Mouse (Mus musculus): ENCODE data around the gene Prr15l. TPM values are rescaled to one million over a fixed set of nuclear protein-coding genes. Genes with fewer than 3 reads are reported as not detected.

Gene Prr15l
- polyA plus RNA-seq, 1 experiment from 2014 or later = 126 TPM

DNA sequence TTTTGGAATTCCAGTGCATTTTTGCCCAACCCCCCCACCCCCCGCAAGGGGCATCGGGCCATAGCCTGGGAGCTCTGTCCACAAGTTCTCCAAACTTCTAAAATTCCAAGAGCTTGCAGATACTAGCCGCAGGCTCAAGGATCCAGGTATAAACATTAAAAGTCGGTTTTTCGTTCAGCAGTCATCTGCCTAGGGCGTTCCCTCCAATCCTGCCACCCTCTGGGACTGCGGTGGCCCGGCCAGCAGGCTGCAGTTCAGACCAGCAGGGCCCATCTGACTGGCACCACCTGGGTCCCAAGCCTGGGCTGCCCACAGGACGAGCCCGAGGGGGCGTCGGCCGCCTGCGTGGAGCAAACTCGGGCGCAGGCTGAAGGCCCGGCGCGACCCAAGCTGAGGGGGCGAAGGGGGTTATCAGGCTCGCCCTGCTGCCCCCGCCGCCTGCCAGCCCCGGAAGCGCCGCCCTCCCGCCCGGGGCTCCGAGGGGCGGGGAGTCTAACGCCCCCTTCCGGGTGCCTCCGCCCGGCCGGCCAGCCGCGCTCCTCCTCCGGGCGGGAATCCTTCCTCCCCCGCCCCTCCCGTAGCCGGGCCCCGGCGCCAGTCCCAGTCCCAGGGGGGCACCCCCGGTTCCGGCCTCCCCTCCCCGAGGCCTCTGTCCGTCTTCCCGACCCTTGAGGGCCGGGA, 49.1 kb downstream of the Prr15l start:
- no peaks in the 10 kb centered on the region for H3K9me3 ChIP-seq (ENCODE audit: low read length)
- 4% methylated on average over 39 of the region's 50 CpGs for WGBS
- no peaks in the 10 kb centered on the region for H3K27me3 ChIP-seq (replicated peaks; ENCODE audit: insufficient read depth, low read length)
- ATAC-seq (peak; percentile 74), DNase-seq (ENCODE audit: low spot score) (peak; percentile 94)
- H3K4me3 ChIP-seq (ENCODE audit: low read depth, low read length) = peak overlapping the region; percentile 72
- peaks cover 30% of the 10 kb centered on the region for H3K4me1 ChIP-seq (ENCODE audit: insufficient read depth, low read depth, low read length)
- H3K9ac ChIP-seq (replicated peaks; ENCODE audit: low read depth) = peak overlapping the region; percentile 69
- TF ChIP-seq CTCF (IDR thresholded peaks at IDR 0.05) (peak; percentile 48), EP300 (IDR thresholded peaks at IDR 0.05) (no peak)
- peak overlapping the region; percentile 96 for H3K27ac ChIP-seq (ENCODE audit: low read length)
- no peaks in the 10 kb centered on the region for H3K36me3 ChIP-seq (ENCODE audit: insufficient read depth, low read length)
- peak overlapping the region; percentile 67 for H3K4me2 ChIP-seq (replicated peaks; ENCODE audit: low read depth, low read length)

DNA sequence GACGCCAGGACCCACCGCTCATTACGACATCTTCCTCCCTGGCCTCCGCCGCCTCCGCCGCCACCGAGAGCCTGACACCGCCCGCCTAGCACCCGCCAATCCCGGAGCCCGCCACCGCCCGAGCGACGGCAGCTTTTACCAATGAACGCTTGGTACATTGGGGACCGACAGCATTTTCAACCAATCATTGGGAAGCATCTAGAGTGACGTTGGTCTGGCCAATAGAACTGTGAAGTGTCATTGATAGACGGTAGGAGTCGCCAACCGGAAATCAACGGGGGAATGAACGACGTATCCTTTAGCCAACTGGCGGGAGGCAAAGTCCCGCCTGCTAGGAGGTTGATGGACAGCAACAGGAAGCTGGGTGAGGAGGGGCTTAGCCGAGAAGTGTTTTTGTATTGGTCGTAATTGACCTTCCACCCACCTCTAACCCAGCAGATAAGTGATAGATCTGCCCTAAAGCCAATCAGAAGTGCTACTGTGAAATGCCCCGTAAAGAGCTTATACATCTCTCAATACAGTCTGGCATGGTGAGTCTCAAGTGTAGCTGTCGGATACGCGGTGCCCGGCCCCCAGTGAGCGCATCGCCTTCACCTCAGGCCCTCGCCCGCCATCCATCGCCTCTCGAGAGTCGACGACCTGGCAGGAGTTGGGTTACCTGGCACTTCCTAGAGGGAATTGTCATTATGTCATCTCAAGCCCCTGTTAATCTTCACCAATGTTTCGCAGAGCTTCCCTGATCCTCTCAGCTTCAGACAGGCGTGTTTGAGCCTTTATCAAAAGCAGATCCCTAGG, 49.9 kb downstream of the Prr15l start:
- no peaks in the 10 kb centered on the region for H3K36me3 ChIP-seq (ENCODE audit: insufficient read depth, low read length)
- peak; percentile 94 for ATAC-seq
- TF ChIP-seq CTCF (IDR thresholded peaks at IDR 0.05) = no peak
- peak; percentile 93 for TF ChIP-seq EP300 (IDR thresholded peaks at IDR 0.05)
- H3K27ac ChIP-seq (ENCODE audit: low read length) = peak overlapping the region; percentile 96
- H3K27me3 ChIP-seq (replicated peaks; ENCODE audit: insufficient read depth, low read length) = no peaks in the 10 kb centered on the region
- no peaks in the 10 kb centered on the region for H3K9me3 ChIP-seq (ENCODE audit: low read length)
- DNase-seq (ENCODE audit: low spot score) = peak; percentile 100
- peaks cover 30% of the 10 kb centered on the region for H3K4me1 ChIP-seq (ENCODE audit: insufficient read depth, low read depth, low read length)
- WGBS = under 1% methylated on average over 45 of the region's 45 CpGs
- H3K4me3 ChIP-seq (ENCODE audit: low read depth, low read length) = peak overlapping the region; percentile 72
- peak overlapping the region; percentile 81 for H3K4me2 ChIP-seq (replicated peaks; ENCODE audit: low read depth, low read length)
- H3K9ac ChIP-seq (replicated peaks; ENCODE audit: low read depth) = peak overlapping the region; percentile 69

- H3K27me3 ChIP-seq (replicated peaks; ENCODE audit: insufficient read depth, low read length) = no peaks in the 10 kb centered on the region
Measured at GRCm38 (mm10) chr11:96978401-96979246, 50.7 kb downstream of the Prr15l start.

DNA sequence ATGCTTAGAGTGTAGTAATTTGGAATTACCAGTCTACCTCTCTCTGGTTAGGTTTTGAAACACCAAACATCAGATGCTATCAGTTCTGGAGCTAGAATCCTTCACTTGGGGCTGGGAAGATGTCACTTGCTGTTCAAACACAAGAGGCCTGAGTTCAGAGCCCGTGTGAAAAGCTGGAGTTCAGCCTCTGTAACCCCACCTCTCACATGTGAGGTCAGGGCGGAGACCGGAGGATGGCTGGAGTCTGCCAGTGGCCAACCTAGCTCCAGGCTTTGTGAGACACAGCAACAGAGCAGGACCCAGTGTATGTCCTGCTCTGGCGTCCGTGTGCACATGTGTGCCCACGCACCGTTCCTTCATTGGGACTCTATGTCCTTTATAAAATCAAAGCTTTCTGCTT, 51.4 kb downstream of the Prr15l start:
- TF ChIP-seq EP300 (IDR thresholded peaks at IDR 0.05) = no peak
- no peak for TF ChIP-seq CTCF (IDR thresholded peaks at IDR 0.05)
- 80% methylated on average over 7 of the region's 7 CpGs for WGBS
- H3K27ac ChIP-seq (ENCODE audit: low read length) = no peak overlapping the region

More at GRCm38 (mm10) chr11:96978401-96979246, 50.7 kb downstream of the Prr15l start:
- peak overlapping the region; percentile 81 for H3K4me2 ChIP-seq (replicated peaks; ENCODE audit: low read depth, low read length)
- DNase-seq (ENCODE audit: low spot score) (no peak), ATAC-seq (no peak)
- peak overlapping the region; percentile 84; the same call in 1 of the 2 replicates for H3K27ac ChIP-seq (ENCODE audit: low read length)
- WGBS = 18% methylated on average over 17 of the region's 17 CpGs
- H3K4me3 ChIP-seq (ENCODE audit: low read depth, low read length) = peak overlapping the region; percentile 56
- H3K9ac ChIP-seq (replicated peaks; ENCODE audit: low read depth) = peak overlapping the region; percentile 36; the same call in 1 of the 2 replicates
- no peak for TF ChIP-seq EP300 (IDR thresholded peaks at IDR 0.05)
- TF ChIP-seq CTCF (IDR thresholded peaks at IDR 0.05) = no peak
- H3K36me3 ChIP-seq (ENCODE audit: insufficient read depth, low read length) = no peaks in the 10 kb centered on the region
- H3K9me3 ChIP-seq (ENCODE audit: low read length) = no peaks in the 10 kb centered on the region
- peaks cover 28% of the 10 kb centered on the region for H3K4me1 ChIP-seq (ENCODE audit: insufficient read depth, low read depth, low read length)

DNA sequence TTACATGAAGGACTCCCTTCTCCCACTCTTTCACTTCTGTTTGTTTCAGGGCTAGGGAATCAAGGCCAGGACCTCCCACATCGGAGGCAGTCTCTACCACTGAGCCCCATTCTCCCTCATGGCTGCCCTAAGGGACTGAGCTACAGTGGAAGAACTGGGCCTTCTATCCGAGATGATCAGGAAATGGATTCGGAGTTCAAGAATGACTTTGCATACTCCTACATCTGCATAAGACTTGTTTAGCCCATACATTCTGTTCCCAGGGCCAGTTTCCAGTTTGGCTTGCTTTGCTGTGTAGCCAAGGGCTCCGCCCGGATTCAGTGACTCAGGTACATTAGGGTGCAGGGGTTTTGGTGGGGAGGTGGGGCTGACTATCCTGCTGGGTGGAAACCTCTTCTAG, 52.1 kb downstream of the Prr15l start:
- ATAC-seq = no peak
- no peak overlapping the region for H3K4me3 ChIP-seq (ENCODE audit: low read depth, low read length)
- WGBS = 63% methylated on average over 5 of the region's 5 CpGs
- peaks cover 17% of the 10 kb centered on the region for H3K4me1 ChIP-seq (ENCODE audit: insufficient read depth, low read depth, low read length)
- no peaks in the 10 kb centered on the region for H3K9me3 ChIP-seq (ENCODE audit: low read length)
- TF ChIP-seq EP300 (IDR thresholded peaks at IDR 0.05) (no peak), CTCF (IDR thresholded peaks at IDR 0.05) (no peak)
- H3K27me3 ChIP-seq (replicated peaks; ENCODE audit: insufficient read depth, low read length) = no peaks in the 10 kb centered on the region; the same call in 1 of the 2 replicates
- no peak for DNase-seq (ENCODE audit: low spot score)
- H3K27ac ChIP-seq (ENCODE audit: low read length) = no peak overlapping the region
- no peak overlapping the region for H3K9ac ChIP-seq (replicated peaks; ENCODE audit: low read depth)
- no peak overlapping the region for H3K4me2 ChIP-seq (replicated peaks; ENCODE audit: low read depth, low read length)
- no peaks in the 10 kb centered on the region for H3K36me3 ChIP-seq (ENCODE audit: insufficient read depth, low read length)

More for the DNA sequence above, 51.4 kb downstream of the Prr15l start:
- Histone ChIP-seq H3K36me3 (ENCODE audit: insufficient read depth, low read length) (no peaks in the 10 kb centered on the region), H3K9ac (replicated peaks; ENCODE audit: low read depth) (no peak overlapping the region), H3K4me3 (ENCODE audit: low read depth, low read length) (no peak overlapping the region), H3K27me3 (replicated peaks; ENCODE audit: insufficient read depth, low read length) (no peaks in the 10 kb centered on the region; the same call in 1 of the 2 replicates), H3K4me2 (replicated peaks; ENCODE audit: low read depth, low read length) (no peak overlapping the region), H3K4me1 (ENCODE audit: insufficient read depth, low read depth, low read length) (peaks cover 21% of the 10 kb centered on the region), H3K9me3 (ENCODE audit: low read length) (no peaks in the 10 kb centered on the region)
- DNase-seq (ENCODE audit: low spot score) = no peak
- ATAC-seq = no peak
